Mouse (Mus musculus) brain, embryonic 14.5 days (tissue): Measurements from ENCODE around the gene Aplp2.

Experiments used
- CTCF ChIP-seq: fragments of 200-500 bp; IDR thresholded peaks from 2 replicates; pipeline ENCODE4 v1.5.1; 2012; ENCODE audit warnings: inconsistent platforms, mild to moderate bottlenecking, moderate library complexity, borderline replicate concordance; ENCODE audit not compliant: insufficient read depth, insufficient read length; ENCODE audit errors: extremely low read depth
- POLR2A ChIP-seq: fragments of 200-500 bp; IDR thresholded peaks from 2 replicates; pipeline ENCODE4 v1.6.1; 2012; ENCODE audit warnings: mild to moderate bottlenecking, inconsistent platforms, borderline replicate concordance; ENCODE audit not compliant: poor library complexity, insufficient read depth, insufficient read length, severe bottlenecking; ENCODE audit errors: extremely low read depth

DNA sequence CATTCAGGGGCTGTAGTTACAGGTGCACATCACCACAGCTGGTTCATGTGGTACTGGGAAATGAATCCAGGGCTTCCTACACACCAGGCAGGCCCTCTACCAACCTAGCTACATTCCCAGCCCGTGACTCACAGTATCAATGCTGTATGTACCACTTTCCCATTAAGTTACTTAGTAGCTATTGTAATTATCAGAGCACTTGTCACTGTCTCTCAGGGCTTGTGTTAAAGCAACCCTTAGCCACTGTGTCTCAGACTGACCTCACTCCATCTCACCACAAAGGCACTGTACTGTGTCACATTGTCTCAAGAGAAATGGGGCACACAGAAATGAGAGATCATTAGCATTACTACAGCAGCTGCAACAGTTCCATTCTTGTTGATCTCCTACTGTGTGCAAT, 68.7 kb downstream of the Aplp2 start:
- no peak for TF ChIP-seq CTCF
- TF ChIP-seq POLR2A: no peak
